Mouse (Mus musculus): ENCODE data around the gene Nr1h5.

DNA sequence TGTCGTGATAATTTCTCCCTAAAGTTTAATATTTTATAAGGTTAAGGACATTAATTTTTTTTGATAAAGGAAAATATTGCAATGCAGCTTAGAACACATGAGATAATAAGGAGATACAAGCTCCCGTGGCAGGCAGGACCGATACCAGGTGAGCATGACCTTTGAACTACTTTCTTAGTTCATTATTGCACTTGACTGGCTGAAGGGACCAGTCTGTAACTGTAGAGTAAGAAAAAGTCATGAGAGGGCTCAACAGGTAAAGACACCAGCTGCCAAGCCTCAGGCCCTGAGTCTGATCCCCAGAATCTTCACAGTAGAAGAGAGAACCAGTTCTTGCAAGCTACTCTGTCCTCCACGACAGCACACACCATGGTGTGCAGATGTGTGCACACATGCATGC lies 13.0 kb upstream of the Nr1h5 start:
- TF ChIP-seq CTCF (IDR thresholded peaks at IDR 0.05; ENCODE audit: control insufficient read depth, insufficient read depth, insufficient read length) (no peak), MYOG (IDR thresholded peaks at IDR 0.05; ENCODE audit: control insufficient read depth, extremely low read depth, insufficient read length) (no peak), MYOD1 (IDR thresholded peaks at IDR 0.05; ENCODE audit: control insufficient read depth, insufficient read length, low read depth) (no peak), CEBPB (IDR thresholded peaks at IDR 0.05; ENCODE audit: low read depth) (no peak), MAX (IDR thresholded peaks at IDR 0.05) (no peak), FOSL1 (IDR thresholded peaks at IDR 0.05; ENCODE audit: insufficient read depth, low read length, poor library complexity, severe bottlenecking) (no peak)
